Mouse (Mus musculus): ENCODE data around the gene Samd8.

GRCm38 (mm10) chr14:21741786-21742185, 8.5 kb upstream of the Samd8 start:
- TF ChIP-seq CTCF (IDR thresholded peaks at IDR 0.05) = peak; percentile 97
- TF ChIP-seq EP300 (IDR thresholded peaks at IDR 0.05) = no peak
